Mouse (Mus musculus): ENCODE measurements around the gene Aagab. TPM values are rescaled to one million over a fixed set of nuclear protein-coding genes. Genes with fewer than 3 reads are reported as not detected.

The Aagab gene
- polyA plus RNA-seq (2014; fragmentation: Illumina TruSeq; extraction: RNeasy Lipid Tissue Mini Kit (QIAGEN cat#74804); ENCODE audit: low read depth, low replicate concordance): 7.1 TPM

GRCm38 (mm10) chr9:63602043-63602939, at the start of gene Aagab, which contains the start of gene Iqch:
TSS of gene Aagab (plus strand) at chr9:63602660.
TSS of gene Iqch (minus strand) at chr9:63602493.

Other genes with a start within 250 kb of the Aagab start
- 12.3 TPM for gene Map2k5, start 224.8 kb upstream of the Aagab start, polyA plus RNA-seq (2014; fragmentation: Illumina TruSeq; extraction: RNeasy Lipid Tissue Mini Kit (QIAGEN cat#74804); ENCODE audit: low read depth, low replicate concordance)
- gene 2300009A05Rik, start 203.4 kb upstream of the Aagab start, polyA plus RNA-seq (2014; fragmentation: Illumina TruSeq; extraction: RNeasy Lipid Tissue Mini Kit (QIAGEN cat#74804); ENCODE audit: low read depth, low replicate concordance): 25.6 TPM
- not detected for gene Iqch, start 167 bp upstream of the Aagab start, polyA plus RNA-seq (2014; fragmentation: Illumina TruSeq; extraction: RNeasy Lipid Tissue Mini Kit (QIAGEN cat#74804); ENCODE audit: low read depth, low replicate concordance)
- 2.9 TPM for gene Smad3, start 155.3 kb downstream of the Aagab start, polyA plus RNA-seq (2014; fragmentation: Illumina TruSeq; extraction: RNeasy Lipid Tissue Mini Kit (QIAGEN cat#74804); ENCODE audit: low read depth, low replicate concordance)